Comparison of ENCODE assay signal across 8 mouse cellular contexts in the genomic region with DNA sequence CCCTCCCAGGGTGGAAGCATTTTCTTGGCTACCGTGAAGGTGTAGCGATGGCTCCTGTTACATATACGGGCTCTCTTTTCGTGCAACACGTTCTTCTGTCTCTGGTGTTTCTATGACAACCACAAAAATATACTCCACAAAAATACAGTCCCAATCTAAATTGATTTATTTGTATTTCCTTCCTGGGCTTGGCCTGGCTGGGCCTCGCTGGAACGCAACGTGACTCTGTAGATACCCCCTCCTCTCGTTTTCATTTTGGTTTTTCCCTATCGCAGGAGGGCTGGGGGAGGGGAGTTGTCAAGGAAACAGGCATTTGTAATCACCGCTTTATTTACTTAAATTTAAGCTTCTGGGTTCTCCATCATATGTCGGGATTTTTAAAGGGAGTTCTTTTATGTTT. TPM values are rescaled to one million over a fixed set of nuclear protein-coding genes. Genes with fewer than 3 reads are reported as not detected.
DNase-seq lines count a peak whose midpoint lies in the region; ATAC-seq and TF ChIP-seq lines count a peak whose summit lies in the region.

No protein-coding gene starts in this region.

- H3K4me3 ChIP-seq in liver, adult 2 months (ENCODE audit: insufficient read depth, low read depth, low read length): peak overlapping the region; percentile 49
- H3K4me3 ChIP-seq in neural tube, embryonic 11.5 days (ENCODE audit: low read depth, low read length): peak overlapping the region; percentile 53

- ATAC-seq in neural tube, embryonic 11.5 days (ENCODE audit: insufficient read depth, low FRiP score, low TSS enrichment): peak; percentile 57

- no peak for TF ChIP-seq CTCF in liver, adult 2 months (IDR thresholded peaks at IDR 0.05; ENCODE audit: low read depth, low read length)

- DNase-seq in spleen, postnatal 10 days (ENCODE audit: low spot score in 2 of 2): peak; percentile 40 to 48
- no peak for DNase-seq in spleen, postnatal 14 days (ENCODE audit: low spot score in 2 of 2)
- DNase-seq in cerebellum, postnatal 14 days: peak; percentile 80 to 82
- peak; percentile 10 to 22 for DNase-seq in heart, adult 9 months (ENCODE audit: low spot score in 2 of 2)
- DNase-seq in kidney, adult 9 months: peak; percentile 35
- DNase-seq in liver, adult 2 months (ENCODE audit: extremely low read depth, low read depth, low spot score): no peak
- DNase-seq in neural tube, embryonic 11.5 days (ENCODE audit: low spot score): peak; percentile 73
- peak; percentile 61 for DNase-seq in thymus, postnatal 4 days

- TF ChIP-seq POLR2A in liver, adult 2 months (IDR thresholded peaks at IDR 0.05; ENCODE audit: extremely low read depth, insufficient read depth, low read length): no peak

- 4% methylated on average over 12 of the region's 12 CpGs for WGBS in liver, adult 2 months
- WGBS in neural tube, embryonic 11.5 days: 0% methylated on average over 12 of the region's 12 CpGs

- H3K27me3 ChIP-seq in liver, adult 2 months (ENCODE audit: control insufficient read depth, insufficient read depth, low read length): no peaks in the 10 kb centered on the region
- no peaks in the 10 kb centered on the region for H3K27me3 ChIP-seq in neural tube, embryonic 11.5 days (ENCODE audit: control insufficient read depth, insufficient read depth, low read length)

- no peaks in the 10 kb centered on the region for H3K4me1 ChIP-seq in liver, adult 2 months (ENCODE audit: control insufficient read depth, insufficient read depth, low read length)
- peaks cover 6% of the 10 kb centered on the region for H3K4me1 ChIP-seq in neural tube, embryonic 11.5 days (ENCODE audit: control insufficient read depth, insufficient read depth, low read length)

- H3K9ac ChIP-seq in liver, adult 2 months (ENCODE audit: low read depth, low read length): peak overlapping the region; percentile 49
- peak overlapping the region; percentile 62 for H3K9ac ChIP-seq in neural tube, embryonic 11.5 days (ENCODE audit: low read length)

- no peak overlapping the region; the same call in 1 of the 2 replicates for H3K27ac ChIP-seq in liver, adult 2 months (replicated peaks; ENCODE audit: insufficient read depth, low read depth, low read length)
- peak overlapping the region; percentile 91 for H3K27ac ChIP-seq in neural tube, embryonic 11.5 days (ENCODE audit: low read depth, low read length)

- peak overlapping the region; percentile 83 for H3K4me2 ChIP-seq in neural tube, embryonic 11.5 days (ENCODE audit: low read depth)

- no peaks in the 10 kb centered on the region for H3K36me3 ChIP-seq in liver, adult 2 months (ENCODE audit: control insufficient read depth, insufficient read depth, low read length)
- H3K36me3 ChIP-seq in neural tube, embryonic 11.5 days (ENCODE audit: control insufficient read depth, insufficient read depth, low read length): peaks cover under 1% of the 10 kb centered on the region; the same call in 1 of the 2 replicates

- no peaks in the 10 kb centered on the region for H3K9me3 ChIP-seq in neural tube, embryonic 11.5 days (ENCODE audit: control insufficient read depth, low read length)

- no peaks in the 10 kb centered on the region for H3K79me2 ChIP-seq in liver, adult 2 months (ENCODE audit: control insufficient read depth, insufficient read depth, low read length)

RNA-seq across cellular contexts. Expression of a gene that starts 1.2 kb away (rescaled TPM):
- 1.0 and 1.2 TPM in 2 replicates for total RNA-seq in liver, adult 2 months (2014; rRNA removed)
- polyA plus RNA-seq in liver, adult 2 months (2012; rRNA removed): 0.60 and 1.0 TPM in 2 replicates
- 24.3 and 26.0 TPM in 2 replicates for polyA plus RNA-seq in neural tube, embryonic 11.5 days (2014; fragmentation: Nextera tagmentation; extraction: Ambion mirVana)

Comparison
In these comparisons a context has a peak if more than half of its experiments do, and no peak if none do; other contexts are left out.
1. DNase-seq: peak in spleen, postnatal 10 days (2 of 2), cerebellum, postnatal 14 days (2 of 2), heart, adult 9 months (2 of 2), kidney, adult 9 months (single experiment), neural tube, embryonic 11.5 days (single experiment) and thymus, postnatal 4 days (single experiment); none in spleen, postnatal 14 days (0 of 2) and liver, adult 2 months (single experiment).
2. RNA of a gene that starts 1.2 kb away (polyA plus RNA-seq): 24.3 to 26.0 TPM in neural tube, embryonic 11.5 days; 0.60 to 1.0 TPM in liver, adult 2 months; every median in the first group is over 10 times any median in the second.